Comparison of ENCODE assay signal across 23 mouse cellular contexts in genomic region chr1:168408757-168409156, GRCm38 (mm10). TPM values are rescaled to one million over a fixed set of nuclear protein-coding genes. Genes with fewer than 3 reads are reported as not detected.
DNase-seq lines count a peak whose midpoint lies in the region; ATAC-seq and TF ChIP-seq lines count a peak whose summit lies in the region.
"Had no signal": no experiment of that assay in that cellular context is flagged by ENCODE, and none has a peak within 500 bp of the region (broad histone marks: within the 10 kb centered on the region; RNA-seq: fewer than 3 reads in every experiment).

No protein-coding gene starts in this region.

- ATAC-seq in forebrain, embryonic 11.5 days (replicated peaks; ENCODE audit: low FRiP score), result no peak
- ATAC-seq in forebrain, embryonic 14.5 days, result no peak
- ATAC-seq in heart, postnatal 0 days (ENCODE audit: insufficient read depth, low read depth), result no peak
- no peak for ATAC-seq in lung, embryonic 15.5 days (ENCODE audit: borderline replicate concordance, extremely low read depth, low FRiP score, low TSS enrichment)
- no peak for ATAC-seq in forebrain, embryonic 15.5 days (replicated peaks)
- ATAC-seq: activated CD4-positive, CD25-positive, alpha-beta regulatory T cell, adult 4 months; CD4-positive, CD25-positive, alpha-beta regulatory T cell, adult 4 months; liver, embryonic 12.5 days; midbrain, embryonic 13.5 days had no signal

- TF ChIP-seq EP300 in heart, postnatal 0 days (IDR thresholded peaks at IDR 0.05; ENCODE audit: low read depth), result no peak

- no peak overlapping the region for H3K4me2 ChIP-seq in forebrain, embryonic 11.5 days (ENCODE audit: low read depth, low read length, severe bottlenecking)
- no peak overlapping the region for H3K4me2 ChIP-seq in forebrain, embryonic 14.5 days (ENCODE audit: low read length)
- no peak overlapping the region for H3K4me2 ChIP-seq in heart, postnatal 0 days (ENCODE audit: low read depth, low read length)
- H3K4me2 ChIP-seq in lung, embryonic 15.5 days, result no peak overlapping the region
- no peak overlapping the region for H3K4me2 ChIP-seq in forebrain, embryonic 15.5 days (replicated peaks)
- H3K4me2 ChIP-seq: limb, embryonic 12.5 days; liver, embryonic 12.5 days; lung, embryonic 14.5 days; midbrain, embryonic 13.5 days had no signal

- H3K27me3 ChIP-seq in forebrain, embryonic 11.5 days (ENCODE audit: control insufficient read depth, insufficient read depth, low read length), result no peaks in the 10 kb centered on the region
- H3K27me3 ChIP-seq in forebrain, embryonic 14.5 days (replicated peaks; ENCODE audit: control insufficient read depth, insufficient read depth, low read length), result no peaks in the 10 kb centered on the region
- H3K27me3 ChIP-seq in heart, postnatal 0 days (ENCODE audit: control insufficient read depth, insufficient read depth, low read length), result no peaks in the 10 kb centered on the region
- no peaks in the 10 kb centered on the region for H3K27me3 ChIP-seq in lung, embryonic 15.5 days
- no peaks in the 10 kb centered on the region for H3K27me3 ChIP-seq in forebrain, embryonic 15.5 days
- H3K27me3 ChIP-seq: liver, embryonic 12.5 days; midbrain, embryonic 13.5 days had no signal

- intact Hi-C loops in heart, postnatal 25 days (cut with DNase I), result no loop called here

- H3K9me3 ChIP-seq in forebrain, embryonic 11.5 days (ENCODE audit: control insufficient read depth, low read length), result no peaks in the 10 kb centered on the region
- no peaks in the 10 kb centered on the region for H3K9me3 ChIP-seq in forebrain, embryonic 14.5 days (replicated peaks; ENCODE audit: control insufficient read depth, low read length)
- H3K9me3 ChIP-seq in heart, postnatal 0 days (replicated peaks; ENCODE audit: control insufficient read depth, low read length), result no peaks in the 10 kb centered on the region
- no peaks in the 10 kb centered on the region for H3K9me3 ChIP-seq in lung, embryonic 15.5 days
- no peaks in the 10 kb centered on the region for H3K9me3 ChIP-seq in forebrain, embryonic 15.5 days
- H3K9me3 ChIP-seq: hindbrain, embryonic 10.5 days; limb, embryonic 12.5 days; liver, embryonic 12.5 days; midbrain, embryonic 13.5 days had no signal

- H3K4me3 ChIP-seq in forebrain, embryonic 11.5 days (ENCODE audit: low read depth, low read length), result no peak overlapping the region
- no peak overlapping the region for H3K4me3 ChIP-seq in forebrain, embryonic 14.5 days (ENCODE audit: low read depth, low read length)
- no peak overlapping the region for H3K4me3 ChIP-seq in heart, postnatal 0 days (ENCODE audit: low read depth, low read length)
- no peak overlapping the region for H3K4me3 ChIP-seq in lung, embryonic 15.5 days
- no peak overlapping the region for H3K4me3 ChIP-seq in forebrain, embryonic 15.5 days
- H3K4me3 ChIP-seq: gastrocnemius, adult 2 months; hindbrain, embryonic 10.5 days; limb, embryonic 12.5 days; liver, embryonic 12.5 days; midbrain, embryonic 13.5 days had no signal

- no peak overlapping the region for H3K9ac ChIP-seq in forebrain, embryonic 11.5 days (ENCODE audit: low read length)
- no peak overlapping the region for H3K9ac ChIP-seq in forebrain, embryonic 14.5 days (ENCODE audit: low read length)
- H3K9ac ChIP-seq in heart, postnatal 0 days (replicated peaks; ENCODE audit: low read depth, low read length), result no peak overlapping the region
- no peak overlapping the region for H3K9ac ChIP-seq in lung, embryonic 15.5 days
- no peak overlapping the region for H3K9ac ChIP-seq in forebrain, embryonic 15.5 days (replicated peaks)
- H3K9ac ChIP-seq: limb, embryonic 12.5 days; liver, embryonic 12.5 days; lung, embryonic 14.5 days; midbrain, embryonic 13.5 days had no signal

- DNase-seq in forebrain, embryonic 11.5 days (ENCODE audit: low spot score), result peak; percentile 23
- DNase-seq in forebrain, embryonic 14.5 days (ENCODE audit: low spot score), result no peak
- no peak for DNase-seq in heart, postnatal 0 days (ENCODE audit: low spot score)
- no peak for DNase-seq in heart, postnatal 25 days (ENCODE audit: low spot score)
- no peak for DNase-seq in lung, postnatal 10 days
- DNase-seq in urinary bladder, postnatal 36 days (ENCODE audit: low spot score in 2 of 2), result no peak
- DNase-seq: adrenal gland, postnatal 25 days; cerebellum, adult 11-12 months; cerebellum, postnatal 14 days; embryo, embryonic 11 days; gastrocnemius, adult 2 months; kidney, adult 18-20 months; kidney, postnatal 25 days; lung, embryonic 14.5 days; retina, postnatal 1 day had no signal

- no peaks in the 10 kb centered on the region for H3K36me3 ChIP-seq in forebrain, embryonic 11.5 days (ENCODE audit: control insufficient read depth, insufficient read depth, low read length)
- H3K36me3 ChIP-seq in forebrain, embryonic 14.5 days (ENCODE audit: control insufficient read depth, insufficient read depth, low read length), result peaks cover 43% of the 10 kb centered on the region; the same call in 1 of the 2 replicates
- peaks cover 11% of the 10 kb centered on the region for H3K36me3 ChIP-seq in heart, postnatal 0 days (replicated peaks; ENCODE audit: control insufficient read depth, insufficient read depth, low read length)
- peaks cover 11% of the 10 kb centered on the region for H3K36me3 ChIP-seq in lung, embryonic 15.5 days
- peaks cover 10% of the 10 kb centered on the region for H3K36me3 ChIP-seq in forebrain, embryonic 15.5 days

- no peak for TF ChIP-seq CTCF in heart, postnatal 0 days (IDR thresholded peaks at IDR 0.05; ENCODE audit: low read depth)

- peaks cover 30% of the 10 kb centered on the region for H3K4me1 ChIP-seq in forebrain, embryonic 11.5 days (replicated peaks; ENCODE audit: control insufficient read depth, insufficient read depth, low read length)
- peaks cover 42% of the 10 kb centered on the region for H3K4me1 ChIP-seq in forebrain, embryonic 14.5 days (ENCODE audit: control insufficient read depth, insufficient read depth, low read length)
- peaks cover 41% of the 10 kb centered on the region for H3K4me1 ChIP-seq in heart, postnatal 0 days (ENCODE audit: control insufficient read depth, insufficient read depth)
- peaks cover 59% of the 10 kb centered on the region for H3K4me1 ChIP-seq in lung, embryonic 15.5 days
- H3K4me1 ChIP-seq in forebrain, embryonic 15.5 days, result peaks cover 69% of the 10 kb centered on the region

- H3K27ac ChIP-seq in forebrain, embryonic 11.5 days (ENCODE audit: low read depth, low read length), result no peak overlapping the region
- no peak overlapping the region; the same call in 1 of the 2 replicates for H3K27ac ChIP-seq in forebrain, embryonic 14.5 days (ENCODE audit: low read depth, low read length)
- 0 out of 2 replicates have a peak overlapping the region, but pooled peaks have one; percentile 20 for H3K27ac ChIP-seq in heart, postnatal 0 days (ENCODE audit: low read depth)
- H3K27ac ChIP-seq in lung, embryonic 15.5 days, result peak overlapping the region; percentile 15; the same call in 1 of the 2 replicates
- H3K27ac ChIP-seq in forebrain, embryonic 15.5 days (replicated peaks), result 0 out of 2 replicates have a peak overlapping the region, but pooled peaks have one; percentile 9
- H3K27ac ChIP-seq: gastrocnemius, adult 2 months; hindbrain, embryonic 10.5 days; limb, embryonic 12.5 days; liver, embryonic 12.5 days; midbrain, embryonic 13.5 days had no signal

- 76% methylated on average over 10 of the region's 10 CpGs for WGBS in forebrain, embryonic 11.5 days
- WGBS in forebrain, embryonic 14.5 days, result 60% methylated on average over 10 of the region's 10 CpGs
- WGBS in heart, postnatal 0 days, result 59% methylated on average over 10 of the region's 10 CpGs
- WGBS in lung, embryonic 15.5 days, result 54% methylated on average over 10 of the region's 10 CpGs
- 53% methylated on average over 10 of the region's 10 CpGs for WGBS in forebrain, embryonic 15.5 days

RNA-seq across cellular contexts. Expression of gene Pbx1, which starts 23.3 kb away (rescaled TPM):
- 45.8 and 51.1 TPM in 2 replicates for polyA plus RNA-seq in forebrain, embryonic 11.5 days (2014; fragmentation: Nextera tagmentation; extraction: Ambion mirVana)
- polyA plus RNA-seq in forebrain, embryonic 14.5 days (2014; fragmentation: Nextera tagmentation; extraction: Ambion mirVana), result 66.7 and 76.8 TPM in 2 replicates
- 31.3 and 42.9 TPM in 2 replicates for total RNA-seq in heart, postnatal 0 days (2014; rRNA removed; ENCODE audit: low replicate concordance)
- polyA plus RNA-seq in heart, postnatal 0 days (2015; fragmentation: Nextera tagmentation; extraction: Ambion mirVana), result 15.7 and 17.1 TPM in 2 replicates
- 10 to 100 TPM; 51.3 to 55.2 TPM for total RNA-seq in heart, postnatal 25 days (2021)
- 37.5 and 40.6 TPM in 2 replicates for polyA plus RNA-seq in lung, embryonic 15.5 days (2015; fragmentation: Nextera tagmentation; extraction: Ambion mirVana)
- polyA plus RNA-seq in forebrain, embryonic 15.5 days (2015; fragmentation: Nextera tagmentation; extraction: Ambion mirVana), result 87.4 and 90.5 TPM in 2 replicates

Comparison
In these comparisons a context has a peak if more than half of its experiments do, and no peak if none do; other contexts are left out.
1. H3K27ac ChIP-seq: peak in heart, postnatal 0 days (single experiment), lung, embryonic 15.5 days (single experiment) and forebrain, embryonic 15.5 days (single experiment); none in forebrain, embryonic 11.5 days (single experiment) and forebrain, embryonic 14.5 days (single experiment).